Mouse (Mus musculus): Measurements from ENCODE around the gene Slc25a33.
A peak's percentile ranks its signal among the peaks of the same experiment; 100 is the strongest.

DNA sequence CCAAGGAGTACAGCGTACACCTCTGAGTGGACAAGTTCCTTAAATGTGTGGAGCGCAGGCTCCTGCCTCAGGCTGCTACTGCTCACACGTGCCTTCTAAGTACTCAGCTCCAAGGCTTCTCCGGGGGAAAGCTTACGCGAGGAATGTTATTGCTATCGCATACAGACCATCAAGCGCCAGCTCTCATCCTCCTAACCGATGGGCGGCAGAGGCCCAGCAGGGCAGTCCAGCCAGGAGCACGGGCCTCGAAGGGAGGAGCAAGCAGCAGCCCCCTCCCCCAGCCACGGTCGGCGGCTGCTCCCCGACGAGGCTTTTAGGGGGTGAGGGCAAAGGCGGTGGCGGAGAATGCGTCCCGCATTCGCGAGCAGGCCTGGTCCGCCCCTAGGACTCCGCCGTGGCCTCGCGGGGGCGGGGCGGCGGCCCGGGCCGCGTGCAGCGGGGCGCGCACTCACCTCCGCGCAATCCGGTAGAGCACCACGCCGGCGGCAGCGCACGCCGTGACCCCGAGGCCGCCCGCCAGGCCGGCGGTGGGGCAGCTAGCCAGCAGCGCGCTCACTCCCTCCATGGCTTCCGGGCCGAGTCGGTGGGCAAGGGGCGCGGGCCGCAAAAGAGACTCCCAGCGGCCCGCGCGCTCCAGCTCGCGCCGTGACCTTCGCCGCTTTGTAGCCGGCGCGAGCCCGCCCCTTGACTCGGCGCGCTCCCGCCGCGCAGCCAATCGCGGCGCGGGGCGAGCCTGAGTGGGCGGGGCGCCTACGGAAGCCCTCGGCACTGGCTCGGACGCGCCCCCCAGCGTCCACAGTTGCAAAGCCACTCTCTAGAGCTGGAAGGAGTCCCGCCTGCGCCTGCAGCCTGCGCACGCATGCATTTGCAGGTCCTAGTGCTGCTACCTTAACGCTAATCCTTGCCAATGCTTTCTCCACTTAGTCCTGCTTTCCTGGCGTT lies 36.4 kb downstream of the Slc25a33 start, which contains the start of gene Tmem201:
- TF ChIP-seq CTCF (IDR thresholded peaks at IDR 0.05; ENCODE audit: extremely low read depth, insufficient read depth, low read length) (peak; percentile 61), POLR2A (IDR thresholded peaks at IDR 0.05; ENCODE audit: extremely low read depth, insufficient read depth, low read length) (peak; percentile 52; the same call in 1 of the 2 replicates)
